ENCODE assay signal across 8 mouse cellular contexts in the genomic region with DNA sequence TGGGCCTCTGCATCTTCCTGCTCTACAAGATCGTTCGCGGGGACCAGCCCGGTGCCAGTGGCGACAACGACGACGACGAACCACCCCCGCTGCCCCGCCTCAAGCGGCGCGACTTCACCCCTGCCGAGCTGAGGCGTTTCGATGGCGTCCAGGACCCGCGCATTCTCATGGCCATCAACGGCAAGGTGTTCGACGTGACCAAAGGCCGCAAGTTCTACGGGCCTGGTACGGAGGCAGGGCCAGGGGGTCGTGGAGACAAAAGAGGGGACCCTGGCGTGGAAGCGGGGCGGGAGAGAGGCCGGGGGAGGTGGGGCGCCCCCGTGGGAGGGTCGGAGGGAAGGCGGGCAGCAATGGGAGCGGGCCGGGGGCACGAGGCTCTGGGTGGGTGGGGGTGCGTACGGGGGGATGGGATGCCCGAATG. TPM values are rescaled to one million over a fixed set of nuclear protein-coding genes. Genes with fewer than 3 reads are reported as not detected.
A peak's percentile ranks its signal among the peaks of the same experiment; 100 is the strongest.
DNase-seq lines count a peak whose midpoint lies in the region; ATAC-seq lines count a peak whose summit lies in the region.

No protein-coding gene starts in this region.

- peak; percentile 58 for ATAC-seq in kidney, embryonic 16.5 days (ENCODE audit: low FRiP score, low TSS enrichment)
- ATAC-seq in hindbrain, embryonic 14.5 days (ENCODE audit: low FRiP score): peak; percentile 51
- peak; percentile 60 for ATAC-seq in midbrain, embryonic 14.5 days (ENCODE audit: low FRiP score, low TSS enrichment)

- H3K9me3 ChIP-seq in kidney, embryonic 16.5 days (ENCODE audit: low read length): no peaks in the 10 kb centered on the region
- H3K9me3 ChIP-seq in hindbrain, embryonic 14.5 days (ENCODE audit: control insufficient read depth, low read length): no peaks in the 10 kb centered on the region
- H3K9me3 ChIP-seq in midbrain, embryonic 14.5 days (ENCODE audit: control insufficient read depth, low read length): no peaks in the 10 kb centered on the region

- H3K27ac ChIP-seq in kidney, embryonic 16.5 days (ENCODE audit: low read length): peak overlapping the region; percentile 81; the same call in 1 of the 2 replicates
- peak overlapping the region; percentile 88 for H3K27ac ChIP-seq in hindbrain, embryonic 14.5 days
- H3K27ac ChIP-seq in midbrain, embryonic 14.5 days (replicated peaks; ENCODE audit: low read depth, low read length): peak overlapping the region; percentile 89

- H3K4me3 ChIP-seq in kidney, embryonic 16.5 days (ENCODE audit: low read length): peak overlapping the region; percentile 73
- peak overlapping the region; percentile 61 for H3K4me3 ChIP-seq in hindbrain, embryonic 14.5 days (replicated peaks; ENCODE audit: low read length)
- peak overlapping the region; percentile 62 for H3K4me3 ChIP-seq in midbrain, embryonic 14.5 days (replicated peaks; ENCODE audit: low read depth, low read length)

- H3K36me3 ChIP-seq in kidney, embryonic 16.5 days (ENCODE audit: insufficient read depth, low read length): no peaks in the 10 kb centered on the region; the same call in 1 of the 2 replicates
- peaks cover 13% of the 10 kb centered on the region for H3K36me3 ChIP-seq in hindbrain, embryonic 14.5 days (replicated peaks; ENCODE audit: control insufficient read depth, insufficient read depth)
- peaks cover 14% of the 10 kb centered on the region for H3K36me3 ChIP-seq in midbrain, embryonic 14.5 days (ENCODE audit: control insufficient read depth, insufficient read depth, low read length)

- no peaks in the 10 kb centered on the region for H3K4me1 ChIP-seq in kidney, embryonic 16.5 days (ENCODE audit: insufficient read depth, low read length)
- H3K4me1 ChIP-seq in hindbrain, embryonic 14.5 days (replicated peaks; ENCODE audit: control insufficient read depth, insufficient read depth, low read length): peaks cover 16% of the 10 kb centered on the region
- peaks cover 13% of the 10 kb centered on the region for H3K4me1 ChIP-seq in midbrain, embryonic 14.5 days (ENCODE audit: control insufficient read depth, insufficient read depth, low read length)

- 35% methylated on average over 36 of the region's 41 CpGs for WGBS in kidney, embryonic 16.5 days
- WGBS in hindbrain, embryonic 14.5 days: 18% methylated on average over 40 of the region's 41 CpGs
- 24% methylated on average over 40 of the region's 41 CpGs for WGBS in midbrain, embryonic 14.5 days

- DNase-seq in kidney, postnatal 25 days: no peak
- peak; percentile 30 for DNase-seq in c-Kit-positive CD71-positive TER-119-positive erythroid progenitor cells, embryonic 14.5 days (ENCODE audit: low spot score)
- DNase-seq in hindbrain, embryonic 14.5 days (ENCODE audit: low spot score): no peak
- peak; percentile 58 for DNase-seq in midbrain, embryonic 14.5 days
- no peak for DNase-seq in Muller cell, postnatal 12 days (ENCODE audit: inconsistent ontology term)
- DNase-seq in adrenal gland, postnatal 25 days: no peak
- no peak for DNase-seq in urinary bladder, adult 18-20 months (ENCODE audit: low spot score in 2 of 2)

- peak overlapping the region; percentile 59 for H3K4me2 ChIP-seq in kidney, embryonic 16.5 days (replicated peaks; ENCODE audit: low read depth, low read length)
- peak overlapping the region; percentile 69 for H3K4me2 ChIP-seq in hindbrain, embryonic 14.5 days (replicated peaks)
- peak overlapping the region; percentile 52 for H3K4me2 ChIP-seq in midbrain, embryonic 14.5 days (ENCODE audit: low read length)

- H3K27me3 ChIP-seq in kidney, embryonic 16.5 days (ENCODE audit: insufficient read depth, low read length): no peaks in the 10 kb centered on the region
- no peaks in the 10 kb centered on the region for H3K27me3 ChIP-seq in hindbrain, embryonic 14.5 days (ENCODE audit: control insufficient read depth, insufficient read depth, low read length)
- no peaks in the 10 kb centered on the region for H3K27me3 ChIP-seq in midbrain, embryonic 14.5 days (ENCODE audit: control insufficient read depth, insufficient read depth, low read length)

- H3K9ac ChIP-seq in kidney, embryonic 16.5 days (replicated peaks; ENCODE audit: low read length): peak overlapping the region; percentile 85
- H3K9ac ChIP-seq in hindbrain, embryonic 14.5 days: peak overlapping the region; percentile 89
- peak overlapping the region; percentile 79 for H3K9ac ChIP-seq in midbrain, embryonic 14.5 days (replicated peaks; ENCODE audit: low read length)

RNA-seq across cellular contexts. Expression of gene Pgrmc1, which starts 0.4 kb away (rescaled TPM):
- polyA plus RNA-seq in kidney, embryonic 16.5 days (2015; fragmentation: Nextera tagmentation; extraction: Ambion mirVana): 304 and 318 TPM in 2 replicates
- polyA plus RNA-seq in hindbrain, embryonic 14.5 days (2014; fragmentation: Nextera tagmentation; extraction: Ambion mirVana): 615 and 669 TPM in 2 replicates
- 708 and 733 TPM in 2 replicates for polyA plus RNA-seq in midbrain, embryonic 14.5 days (2014; fragmentation: Nextera tagmentation; extraction: Ambion mirVana)
- 472 and 534 TPM in 2 replicates for total RNA-seq in adrenal gland, postnatal 25 days (2021)

RNA-seq across cellular contexts. Expression of gene Akap17b, which starts 46.8 kb away (rescaled TPM):
- polyA plus RNA-seq in kidney, embryonic 16.5 days (2015; fragmentation: Nextera tagmentation; extraction: Ambion mirVana): 3.3 and 3.4 TPM in 2 replicates
- polyA plus RNA-seq in hindbrain, embryonic 14.5 days (2014; fragmentation: Nextera tagmentation; extraction: Ambion mirVana): 6.6 and 6.8 TPM in 2 replicates
- polyA plus RNA-seq in midbrain, embryonic 14.5 days (2014; fragmentation: Nextera tagmentation; extraction: Ambion mirVana): 6.2 and 7.2 TPM in 2 replicates
- 9.7 and 11.1 TPM in 2 replicates for total RNA-seq in adrenal gland, postnatal 25 days (2021)

Comparison
In these comparisons a context has a peak if more than half of its experiments do, and no peak if none do; other contexts are left out.
1. DNase-seq: peak in c-Kit-positive CD71-positive TER-119-positive erythroid progenitor cells, embryonic 14.5 days (single experiment) and midbrain, embryonic 14.5 days (single experiment); none in kidney, postnatal 25 days (0 of 2), hindbrain, embryonic 14.5 days (single experiment), Muller cell, postnatal 12 days (single experiment), adrenal gland, postnatal 25 days (single experiment) and urinary bladder, adult 18-20 months (0 of 2).
2. Peak in every context shown above with its lines, with median percentiles within 50 percentile points of each other: ATAC-seq, H3K27ac ChIP-seq, H3K4me2 ChIP-seq, H3K4me3 ChIP-seq and H3K9ac ChIP-seq.